Mouse (Mus musculus): Measurements from ENCODE around the gene Kifc5b.
"Not testable (repeated sequence)": the region's sequence is repeated elsewhere in the genome, so short reads cannot be mapped to it uniquely, and the experiment has no call there.

The Kifc5b gene

DNA sequence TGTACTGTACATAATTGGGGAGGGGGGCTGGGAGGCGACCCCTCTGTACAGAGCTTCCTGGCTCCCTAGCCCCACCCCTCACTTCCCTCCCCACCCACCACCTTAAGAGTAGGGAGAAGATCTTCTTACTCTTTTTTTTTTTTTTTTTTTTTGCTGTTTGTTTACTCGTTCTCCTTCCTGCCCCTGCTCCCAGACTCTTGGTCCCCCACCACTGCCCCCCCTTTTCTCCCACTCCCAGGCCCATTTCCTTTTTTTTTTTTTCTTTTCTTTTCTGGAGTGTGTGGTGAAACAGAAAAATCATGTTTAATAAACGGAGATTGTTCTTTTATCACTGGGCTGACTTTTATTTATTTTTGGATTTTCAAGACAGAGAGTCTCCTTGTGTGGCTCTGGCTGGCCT lies 55.2 kb downstream of the Kifc5b start:
- DNase-seq = no peak

DNA sequence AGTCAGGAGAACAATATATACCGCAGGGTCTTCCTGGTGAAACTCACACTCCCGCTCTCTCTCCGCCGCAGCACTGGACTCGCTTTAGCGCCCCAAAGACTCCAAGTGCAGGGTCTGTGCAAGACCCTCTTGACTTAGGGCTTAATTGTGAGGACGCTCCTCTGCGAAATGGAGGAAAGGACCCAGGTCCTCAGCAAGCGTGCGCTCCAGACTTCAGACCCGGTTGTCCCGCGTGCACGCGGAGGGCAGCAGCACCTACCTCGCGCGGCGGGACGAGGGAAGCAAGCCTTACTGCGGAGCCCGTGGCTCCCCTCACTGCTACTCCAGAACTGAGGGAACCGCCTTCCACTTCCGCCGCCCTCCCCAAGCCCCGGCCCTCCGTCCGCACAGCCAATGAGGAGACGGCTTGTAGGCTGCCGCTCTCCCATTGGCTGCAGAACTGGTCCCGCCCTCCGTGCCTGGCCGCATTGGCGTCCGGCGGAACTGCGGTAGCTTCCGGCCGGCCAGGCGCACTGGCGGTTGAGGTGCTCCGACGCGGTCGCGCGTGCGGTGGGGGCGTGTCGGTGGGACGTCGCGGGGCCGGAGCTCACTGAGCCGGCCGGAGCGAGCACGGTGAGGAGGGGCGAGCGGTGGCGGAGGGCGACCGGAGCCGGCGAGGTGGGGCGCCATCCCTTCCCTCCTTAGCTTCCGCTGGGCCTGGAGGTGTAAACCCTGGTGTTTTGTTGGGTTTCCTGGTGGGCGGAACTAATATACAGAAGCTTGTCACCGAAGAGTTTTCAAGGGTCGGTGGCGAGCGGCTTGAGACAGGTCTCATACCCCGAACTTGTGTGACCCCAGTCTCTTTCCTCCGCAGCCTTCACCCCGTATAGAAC lies 56.0 kb downstream of the Kifc5b start, which contains the start of gene Zbtb9:
Zbtb9 (plus strand) TSS at position 465 of the 872 bp plus-strand sequence.
- DNase-seq = peak; percentile 97

DNA sequence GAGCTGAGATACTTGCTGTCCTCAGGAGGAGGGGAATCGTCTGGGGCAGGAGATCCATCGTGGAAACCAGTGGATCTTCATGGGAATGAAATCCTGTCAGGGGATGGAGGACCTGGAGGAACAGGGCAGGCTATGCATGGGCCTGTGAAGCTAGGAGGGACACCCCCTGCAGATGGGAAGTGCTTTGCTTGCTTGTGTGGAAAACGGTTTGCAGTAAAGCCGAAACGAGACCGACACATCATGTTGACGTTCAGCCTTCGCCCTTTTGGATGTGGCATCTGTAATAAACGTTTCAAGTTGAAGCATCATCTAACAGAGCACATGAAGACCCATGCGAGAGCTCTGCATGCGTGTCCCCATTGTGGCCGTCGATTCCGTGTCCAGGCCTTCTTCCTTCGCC lies 57.7 kb downstream of the Kifc5b start:
- DNase-seq = no peak

DNA sequence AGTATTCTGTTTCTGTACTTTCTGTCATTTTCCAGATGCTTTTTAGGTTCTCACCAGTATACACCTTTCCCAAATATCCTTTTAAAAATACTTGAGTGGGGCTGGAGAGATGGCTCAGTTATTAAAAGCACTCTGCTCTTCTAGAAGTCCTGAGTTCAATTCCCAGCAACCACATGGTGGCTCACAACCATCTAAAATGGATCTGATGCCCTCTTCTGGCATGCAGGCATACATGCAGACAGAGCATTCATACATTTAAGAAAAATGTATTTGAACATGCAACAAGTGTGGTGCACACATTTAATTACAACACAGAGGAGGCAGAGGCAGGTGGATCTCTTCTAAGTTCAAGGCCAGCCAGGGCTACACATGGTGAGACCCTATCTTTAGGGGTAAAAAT lies 58.5 kb downstream of the Kifc5b start:
- no peak for DNase-seq

DNA sequence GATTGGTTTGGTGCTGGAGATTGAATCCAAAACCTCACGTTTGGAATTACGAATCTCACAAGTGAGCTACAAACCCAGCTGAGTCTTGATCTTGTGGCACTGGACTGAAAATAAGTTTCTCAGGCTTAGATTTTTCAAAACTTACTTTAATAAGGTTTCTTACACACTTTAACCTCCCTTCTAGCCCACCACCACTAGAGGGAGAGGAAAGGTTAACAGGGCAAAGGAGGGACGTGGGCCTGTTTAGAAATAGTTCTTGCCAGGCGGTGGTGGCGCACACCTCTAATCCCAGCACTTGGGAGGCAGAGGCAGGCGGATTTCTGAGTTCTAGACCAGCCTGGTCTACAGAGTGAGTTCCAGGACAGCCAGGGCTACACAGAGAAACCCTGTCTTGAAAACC lies 60.5 kb downstream of the Kifc5b start:
- DNase-seq = not testable (repeated sequence)

DNA sequence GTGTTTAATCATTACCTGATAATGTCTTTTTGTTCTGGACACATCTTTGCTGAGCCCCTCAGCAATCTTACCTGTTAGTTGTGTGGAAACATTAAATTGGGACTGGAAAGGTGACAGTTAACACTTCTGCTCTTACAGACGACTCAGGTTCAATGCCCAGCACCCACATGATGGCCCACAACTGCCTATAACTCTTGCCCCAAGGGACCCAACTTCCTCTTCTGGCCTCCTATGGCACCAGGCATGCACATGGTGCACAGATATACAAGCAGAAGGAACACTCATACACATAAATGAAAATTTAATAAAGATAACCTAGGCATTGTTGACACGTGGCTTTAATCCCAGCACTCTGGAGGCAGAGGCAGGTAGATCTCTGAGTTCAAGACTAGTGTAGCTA lies 62.5 kb downstream of the Kifc5b start:
- no peak for DNase-seq

DNA sequence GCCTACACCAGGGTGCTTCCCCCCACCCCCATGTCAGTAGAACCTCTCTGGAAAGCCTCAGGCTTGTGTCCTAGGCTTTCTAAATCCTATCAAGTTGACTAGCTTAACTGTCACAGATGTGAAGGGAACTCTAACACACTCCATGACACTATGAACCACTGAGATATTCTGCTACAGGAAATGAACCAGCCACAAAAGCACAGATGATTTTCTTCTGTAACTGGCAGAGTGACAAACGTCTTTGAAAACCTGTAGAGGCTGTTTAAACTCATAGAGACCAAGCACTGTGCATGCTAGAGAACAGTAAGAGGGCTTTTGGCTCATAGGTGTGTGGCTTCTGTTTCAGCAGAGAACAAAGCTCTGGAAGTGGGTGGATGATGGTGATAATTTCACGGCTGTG lies 64.2 kb downstream of the Kifc5b start:
- DNase-seq = peak; percentile 59
